Mouse (Mus musculus): ENCODE measurements at regions not wholly inside any gene's neighbourhood (a gene's known extent, or its start where the extent isn't known, plus 50 kb on each side); places are given as distances from the start of the nearest gene placed in this dataset.

GRCm38 (mm10) chr12:35724132-35724531 lies 189.3 kb upstream of the Ahr start:
- DNase-seq (ENCODE audit: low spot score in 2 of 2): no peak

GRCm38 (mm10) chr12:35712671-35713070 lies 177.8 kb upstream of the Ahr start:
- DNase-seq (ENCODE audit: low spot score in 2 of 2): peak; percentile 9 to 28

- peak; percentile 71 to 73 for DNase-seq (ENCODE audit: low spot score in 2 of 2)
Observed at GRCm38 (mm10) chr12:35711549-35712070, 176.8 kb upstream of the Ahr start.

- DNase-seq (ENCODE audit: low spot score in 2 of 2): no peak
Observed at GRCm38 (mm10) chr12:35710323-35710722, 175.5 kb upstream of the Ahr start.

GRCm38 (mm10) chr12:35703479-35703878 lies 168.6 kb upstream of the Ahr start:
- no peak for DNase-seq (ENCODE audit: low spot score in 2 of 2)

GRCm38 (mm10) chr12:35702674-35703073 lies 167.8 kb upstream of the Ahr start:
- no peak for DNase-seq (ENCODE audit: low spot score in 2 of 2)

- DNase-seq (ENCODE audit: low spot score in 2 of 2): no peak
Observed at GRCm38 (mm10) chr12:35694253-35694652, 159.4 kb upstream of the Ahr start.

- peak; percentile 9 to 40 for DNase-seq (ENCODE audit: low spot score in 2 of 2)
Observed at GRCm38 (mm10) chr12:35690914-35691313, 156.1 kb upstream of the Ahr start.

GRCm38 (mm10) chr12:35686231-35686630 lies 151.4 kb upstream of the Ahr start:
- no peak for DNase-seq (ENCODE audit: low spot score in 2 of 2)

- DNase-seq (ENCODE audit: low spot score in 2 of 2): peak in 1 of 2 experiments; percentile 4
Observed at GRCm38 (mm10) chr12:35685189-35685588, 150.4 kb upstream of the Ahr start.

GRCm38 (mm10) chr12:35681864-35682449 lies 147.1 kb upstream of the Ahr start:
- no peak for DNase-seq (ENCODE audit: low spot score in 2 of 2)

GRCm38 (mm10) chr12:35679903-35680302 lies 145.1 kb upstream of the Ahr start:
- no peak for DNase-seq (ENCODE audit: low spot score in 2 of 2)

- no peak for DNase-seq (ENCODE audit: low spot score in 2 of 2)
Observed at GRCm38 (mm10) chr12:35679025-35679424, 144.2 kb upstream of the Ahr start.

- peak; percentile 22 to 34 for DNase-seq (ENCODE audit: low spot score in 2 of 2)
Observed at GRCm38 (mm10) chr12:35674487-35674886, 139.6 kb upstream of the Ahr start.

GRCm38 (mm10) chr12:35670980-35671379 lies 136.1 kb upstream of the Ahr start:
- no peak for DNase-seq (ENCODE audit: low spot score in 2 of 2)

- DNase-seq (ENCODE audit: low spot score in 2 of 2): no peak
Observed at GRCm38 (mm10) chr12:35668716-35669115, 133.9 kb upstream of the Ahr start.

- DNase-seq (ENCODE audit: low spot score in 2 of 2): no peak
Observed at GRCm38 (mm10) chr12:35667705-35668104, 132.9 kb upstream of the Ahr start.

- DNase-seq (ENCODE audit: low spot score in 2 of 2): no peak
Observed at GRCm38 (mm10) chr12:35667218-35667617, 132.4 kb upstream of the Ahr start.

GRCm38 (mm10) chr12:35666062-35666461 lies 131.2 kb upstream of the Ahr start:
- no peak for DNase-seq (ENCODE audit: low spot score in 2 of 2)

- no peak for DNase-seq (ENCODE audit: low spot score in 2 of 2)
Observed at GRCm38 (mm10) chr12:35663062-35663461, 128.2 kb upstream of the Ahr start.

- DNase-seq (ENCODE audit: low spot score in 2 of 2): no peak
Observed at GRCm38 (mm10) chr12:35656563-35656962, 121.7 kb upstream of the Ahr start.

GRCm38 (mm10) chr12:35649772-35650171 lies 114.9 kb upstream of the Ahr start:
- no peak for DNase-seq (ENCODE audit: low spot score in 2 of 2)

- DNase-seq (ENCODE audit: low spot score in 2 of 2): no peak
Observed at GRCm38 (mm10) chr12:35642473-35642872, 107.6 kb upstream of the Ahr start.

GRCm38 (mm10) chr12:35641741-35642140 lies 106.9 kb upstream of the Ahr start:
- DNase-seq (ENCODE audit: low spot score in 2 of 2): no peak

Data from spleen, postnatal 36 days (tissue).